Mouse (Mus musculus): ENCODE results near the gene Sec1.

Sec1 gene

DNA sequence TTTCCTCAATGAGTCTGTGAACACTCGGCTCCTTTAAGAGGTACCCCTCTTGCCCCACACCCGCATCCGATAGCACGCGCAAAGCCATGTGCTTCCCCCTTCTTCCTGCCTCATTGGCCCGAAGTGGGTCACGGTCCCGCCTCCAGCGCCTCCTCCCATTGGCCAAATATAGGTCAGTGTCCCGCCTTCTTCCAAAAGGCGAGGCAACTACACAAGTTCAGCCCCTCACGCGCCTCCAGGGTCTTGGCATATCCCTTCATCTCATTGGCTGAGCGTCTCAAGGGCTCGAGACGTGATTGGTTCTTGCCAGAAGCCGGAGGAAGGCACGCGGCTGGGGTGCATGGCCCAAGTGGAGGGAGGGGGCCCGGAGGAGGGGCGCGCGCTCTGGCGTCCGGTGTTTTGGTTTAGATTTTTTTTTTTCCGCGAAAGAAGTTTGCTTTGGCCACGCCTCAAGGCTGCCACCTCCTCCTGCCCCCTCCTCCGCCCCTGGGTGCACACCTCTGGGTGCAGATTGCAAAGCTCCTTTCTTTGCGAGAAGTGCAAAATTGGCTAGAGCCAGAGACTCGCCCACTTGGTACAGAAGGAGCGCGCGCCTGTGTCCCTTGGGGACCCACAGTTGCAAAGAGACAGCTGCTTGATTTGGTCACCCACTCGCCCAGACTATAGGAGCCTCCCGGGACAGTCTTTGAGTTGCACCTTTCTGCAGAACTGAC, 10.7 kb upstream of the Sec1 start, which contains the start of gene Dbp:
Gene Dbp, plus strand, starts transcription at position 359 of the 713 bp plus-strand sequence.
- peak; percentile 100 for DNase-seq (ENCODE audit: low spot score)

DNA sequence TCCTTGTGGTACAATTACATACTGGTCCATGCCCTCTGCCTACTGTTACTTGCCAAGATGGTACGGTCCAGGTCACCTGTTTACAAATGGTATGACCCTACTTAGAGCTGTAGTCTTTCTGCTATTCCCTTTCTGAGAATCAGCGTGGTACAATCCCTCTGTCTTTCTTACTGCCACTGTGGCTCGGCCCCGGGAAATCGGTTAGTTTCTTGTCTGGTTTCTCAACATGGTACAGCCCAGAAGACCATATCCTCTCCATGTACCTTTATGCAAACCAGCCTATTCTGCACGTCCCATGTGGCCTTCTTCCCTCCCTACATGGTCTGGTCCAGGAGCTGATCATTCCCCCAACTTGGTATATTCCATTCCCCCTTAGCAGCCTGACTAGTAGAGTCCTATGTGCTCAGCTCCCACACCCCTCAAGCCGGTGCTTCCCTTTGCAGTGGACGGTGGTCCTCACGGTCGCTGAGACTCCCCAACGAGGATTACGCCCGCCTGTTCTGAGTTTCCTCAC, 9.9 kb upstream of the Sec1 start:
- DNase-seq (ENCODE audit: low spot score), result peak; percentile 71

DNA sequence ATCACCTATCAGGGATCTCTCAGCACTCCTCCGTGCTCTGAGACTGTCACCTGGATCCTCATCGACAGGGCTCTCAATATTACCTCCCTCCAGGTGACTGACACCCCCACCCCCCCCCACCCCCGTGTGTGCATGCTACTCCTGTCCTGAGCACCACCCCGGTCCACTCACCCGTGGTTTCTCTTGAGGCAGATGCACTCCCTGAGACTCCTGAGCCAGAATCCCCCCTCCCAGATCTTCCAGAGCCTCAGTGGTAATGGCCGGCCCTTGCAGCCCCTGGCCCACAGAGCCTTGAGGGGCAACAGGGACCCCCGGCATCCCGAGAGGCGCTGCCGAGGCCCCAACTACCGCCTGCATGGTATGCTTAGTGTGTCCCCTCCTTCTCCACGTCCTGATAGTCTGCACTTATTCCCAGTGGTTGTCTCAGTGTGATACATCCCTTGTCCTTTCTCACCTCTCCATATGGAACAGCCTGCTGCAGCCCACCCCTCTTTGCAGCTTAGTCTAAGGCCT, 9.4 kb upstream of the Sec1 start:
- no peak for DNase-seq (ENCODE audit: low spot score)

DNA sequence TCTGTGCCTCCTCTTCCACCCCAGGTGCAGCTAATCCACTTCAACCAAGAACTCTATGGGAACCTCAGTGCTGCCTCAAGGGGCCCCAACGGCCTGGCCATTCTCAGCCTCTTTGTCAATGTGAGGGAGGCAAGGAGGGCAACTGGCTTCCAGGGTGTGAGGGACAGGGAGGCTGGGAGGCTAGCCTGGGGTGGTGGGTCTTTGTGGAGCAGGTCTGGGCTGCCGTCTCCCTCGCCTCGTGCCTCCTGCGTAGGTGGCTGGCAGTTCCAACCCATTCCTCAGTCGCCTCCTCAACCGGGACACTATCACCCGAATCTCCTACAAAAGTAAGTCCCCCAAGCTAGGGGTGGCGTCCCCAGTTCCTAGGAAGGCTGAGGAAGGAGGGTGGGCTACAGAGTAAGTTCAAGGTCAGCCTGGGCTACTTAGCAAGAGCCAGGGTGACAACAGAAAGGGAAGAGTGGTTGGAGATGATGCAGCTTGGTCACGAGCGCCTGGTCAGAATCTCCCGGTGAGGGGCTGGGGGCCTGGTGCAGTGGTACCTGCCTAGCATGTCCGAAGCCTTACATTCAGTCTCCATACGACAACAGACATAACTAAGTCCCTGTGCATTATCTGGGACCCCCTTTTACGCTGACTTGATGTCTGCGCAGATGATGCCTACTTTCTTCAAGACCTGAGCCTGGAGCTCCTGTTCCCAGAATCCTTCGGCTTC, 8.8 kb upstream of the Sec1 start:
- DNase-seq (ENCODE audit: low spot score), result no peak

DNA sequence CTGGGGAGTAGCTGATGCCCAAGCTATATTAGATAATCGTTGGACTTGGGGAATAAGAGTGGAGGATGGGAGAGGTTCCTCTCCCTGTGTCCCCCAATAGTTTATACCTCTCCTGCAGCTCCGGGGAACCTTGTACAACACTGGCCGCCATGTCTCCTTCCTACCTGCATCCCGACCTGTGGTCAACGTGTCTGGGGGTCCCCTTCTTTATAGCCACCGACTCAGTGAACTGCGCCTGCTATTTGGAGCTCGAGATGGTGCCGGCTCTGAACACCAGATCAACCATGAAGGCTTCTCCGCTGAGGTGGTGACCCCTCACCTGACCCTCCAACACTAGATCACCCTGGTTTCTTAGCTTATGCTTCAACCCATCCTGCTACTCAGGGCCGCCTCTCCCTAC, 8.1 kb upstream of the Sec1 start:
- DNase-seq (ENCODE audit: low spot score), result no peak

DNA sequence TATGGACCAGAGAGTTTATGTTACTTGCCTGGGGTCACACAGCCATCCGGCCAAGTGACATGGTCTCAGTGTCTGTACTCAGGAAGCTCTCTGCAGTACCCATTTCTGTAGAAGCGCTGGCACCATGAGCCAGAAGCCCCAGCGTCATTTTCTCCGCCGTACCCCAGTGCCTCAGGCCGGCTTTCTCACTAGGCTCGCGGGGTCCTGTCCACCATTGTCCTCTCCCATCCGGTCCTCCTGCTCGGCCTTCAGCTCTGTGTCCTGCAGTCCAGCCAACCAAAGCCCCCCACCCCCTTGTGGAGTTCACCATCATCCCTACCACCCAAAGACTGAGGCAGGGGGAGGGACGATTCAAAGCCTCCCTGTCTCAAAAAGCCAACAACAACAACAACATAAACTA, 7.4 kb upstream of the Sec1 start:
- no peak for DNase-seq (ENCODE audit: low spot score)

DNA sequence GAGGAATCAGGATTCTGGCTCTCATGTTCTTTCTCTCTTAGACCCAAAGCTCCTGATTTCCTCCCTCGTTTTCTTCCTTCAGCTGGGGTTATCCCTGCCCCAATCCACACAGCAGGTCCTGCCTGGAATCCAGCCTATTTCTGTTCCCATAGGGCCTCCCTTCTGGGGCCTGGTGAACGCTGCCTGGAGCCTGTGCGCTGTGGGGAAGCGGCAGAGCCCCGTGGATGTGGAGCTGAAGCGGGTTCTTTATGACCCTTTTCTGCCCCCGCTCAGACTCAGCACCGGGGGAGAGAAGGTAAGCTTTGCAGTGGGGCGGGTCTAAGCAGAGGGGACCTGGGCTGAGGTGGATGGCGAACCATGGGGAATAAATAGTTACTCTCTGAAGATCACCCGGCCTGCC, 6.9 kb upstream of the Sec1 start:
- no peak for DNase-seq (ENCODE audit: low spot score)

DNA sequence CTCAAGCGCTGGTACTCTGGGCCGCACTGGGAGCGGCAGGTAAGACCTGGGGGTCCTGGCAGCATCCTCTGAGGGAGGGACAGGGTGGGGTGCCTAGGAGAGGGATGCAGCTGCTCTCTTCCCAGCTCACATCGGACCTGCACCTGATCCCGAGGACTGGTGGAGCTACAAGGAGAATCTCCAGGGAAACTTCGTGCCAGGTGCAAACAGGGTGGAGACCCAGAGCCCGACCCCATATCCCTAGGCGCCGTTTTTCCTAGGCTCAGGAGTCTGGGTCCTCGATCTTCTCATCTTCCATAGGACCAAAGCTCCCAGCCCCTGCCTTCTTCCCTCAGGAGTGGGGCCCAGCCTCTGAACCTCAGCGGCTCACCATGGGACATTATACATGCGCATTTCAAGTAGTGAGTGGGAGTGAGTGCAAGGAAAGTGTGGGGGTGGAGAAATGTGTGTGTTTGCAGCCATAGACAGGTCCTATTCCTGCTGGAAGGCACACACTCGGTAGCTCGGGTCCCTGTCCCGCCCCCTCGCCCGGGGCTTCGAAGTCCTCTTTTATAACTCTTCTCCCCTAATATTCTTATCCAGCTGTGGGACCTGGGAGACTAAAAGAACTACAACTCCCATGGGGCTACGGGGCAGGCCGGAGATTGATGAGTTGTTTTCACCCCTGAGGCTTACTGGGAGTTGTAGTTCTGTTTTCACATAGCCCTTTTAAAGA, 6.3 kb upstream of the Sec1 start:
- DNase-seq (ENCODE audit: low spot score), result peak; percentile 70

DNA sequence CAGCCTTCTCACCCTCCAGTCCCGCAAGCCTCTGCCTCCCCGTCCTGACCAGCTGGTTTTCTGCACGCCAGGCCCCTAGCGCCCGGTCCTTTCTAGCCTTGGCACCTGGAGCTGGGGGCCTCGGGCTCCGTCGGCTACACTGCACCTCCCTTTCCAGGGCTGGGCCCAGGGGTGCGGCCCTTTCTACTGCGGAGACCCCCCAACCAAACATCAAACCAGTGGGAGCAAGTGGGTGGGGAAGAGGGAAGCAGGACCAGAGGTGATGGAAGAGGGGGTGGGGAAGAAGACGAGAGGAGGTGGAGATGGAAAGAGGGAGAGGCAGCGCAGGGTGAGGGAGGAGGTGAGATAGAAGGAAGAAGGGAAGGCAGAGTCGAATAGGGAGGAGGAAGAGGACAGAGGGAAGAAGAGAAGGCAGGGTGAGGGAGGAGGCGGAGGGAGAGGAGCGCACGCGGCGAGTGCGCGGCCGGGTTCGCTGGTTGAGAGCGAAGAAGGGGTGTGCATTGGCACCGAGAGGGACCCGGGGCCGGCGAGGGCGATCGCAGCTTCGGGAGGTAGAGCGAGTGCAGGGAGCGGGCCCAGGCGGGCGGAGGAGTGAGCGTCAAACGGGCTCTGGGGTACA, 5.4 kb upstream of the Sec1 start, which contains the start of gene Car11:
Gene Car11, plus strand, starts transcription at position 321 of the 619 bp plus-strand sequence.
- DNase-seq (ENCODE audit: low spot score), result no peak

DNA sequence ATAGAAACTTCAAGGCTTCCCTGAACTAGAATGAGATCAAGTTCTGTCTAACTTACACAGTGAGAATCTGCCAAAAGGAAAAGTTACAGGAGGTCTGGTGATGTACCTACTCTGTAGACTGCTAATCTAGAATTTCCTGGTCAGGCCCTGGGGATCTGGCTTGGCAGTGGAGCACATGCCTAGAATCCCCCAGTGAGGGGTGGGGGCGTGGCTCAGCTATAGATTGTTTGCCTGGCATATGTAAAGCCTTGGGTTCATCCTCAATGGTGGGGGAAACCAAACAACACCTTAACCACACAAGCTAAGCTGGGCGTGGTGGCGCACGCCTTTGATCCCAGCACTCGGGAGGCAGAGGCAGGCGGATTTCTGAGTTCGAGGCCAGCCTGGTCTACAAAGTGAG, 3.7 kb upstream of the Sec1 start:
- no peak for DNase-seq (ENCODE audit: low spot score)

DNA sequence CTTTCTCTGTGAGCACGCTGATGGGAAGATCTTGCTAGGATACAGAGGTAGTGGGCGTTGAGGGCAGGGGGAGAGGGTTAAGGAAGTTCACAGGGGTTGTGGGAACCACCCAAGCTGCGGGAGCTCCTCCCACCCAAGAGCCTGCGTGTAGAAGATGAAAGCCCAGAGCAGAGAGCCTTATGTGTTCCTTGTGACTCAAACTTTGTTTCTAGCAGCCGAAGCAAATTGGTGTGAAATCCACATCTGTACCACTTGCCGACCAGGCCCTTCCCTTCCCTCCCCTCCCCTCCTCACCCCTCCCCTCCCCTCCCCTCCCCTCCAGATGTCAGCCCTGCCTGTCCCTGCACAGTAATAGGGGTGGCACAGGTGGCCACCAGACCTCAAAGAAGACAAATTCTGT, 896 bp upstream of the Sec1 start:
- peak; percentile 71 for DNase-seq (ENCODE audit: low spot score)

DNA sequence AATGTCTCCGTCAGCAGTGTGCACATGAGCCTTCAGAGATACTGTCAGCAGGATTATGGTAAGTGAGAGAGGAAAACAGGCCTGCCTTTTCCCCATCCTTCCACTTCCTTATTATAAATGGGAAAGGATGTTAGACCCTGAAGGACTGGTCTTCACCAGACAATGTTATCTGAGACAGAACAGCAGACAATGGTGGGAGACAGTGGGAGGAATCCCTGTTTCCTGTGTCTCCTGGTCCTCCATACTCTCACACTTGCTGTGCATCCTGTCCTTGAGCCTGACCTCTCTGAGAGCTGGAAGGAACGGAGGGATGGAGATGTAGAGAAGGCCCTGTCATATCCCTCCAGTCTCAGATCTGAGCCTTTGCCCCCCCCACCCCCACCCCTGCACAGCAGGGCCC, 1.8 kb downstream of the Sec1 start:
- no peak for DNase-seq (ENCODE audit: low spot score)

DNA sequence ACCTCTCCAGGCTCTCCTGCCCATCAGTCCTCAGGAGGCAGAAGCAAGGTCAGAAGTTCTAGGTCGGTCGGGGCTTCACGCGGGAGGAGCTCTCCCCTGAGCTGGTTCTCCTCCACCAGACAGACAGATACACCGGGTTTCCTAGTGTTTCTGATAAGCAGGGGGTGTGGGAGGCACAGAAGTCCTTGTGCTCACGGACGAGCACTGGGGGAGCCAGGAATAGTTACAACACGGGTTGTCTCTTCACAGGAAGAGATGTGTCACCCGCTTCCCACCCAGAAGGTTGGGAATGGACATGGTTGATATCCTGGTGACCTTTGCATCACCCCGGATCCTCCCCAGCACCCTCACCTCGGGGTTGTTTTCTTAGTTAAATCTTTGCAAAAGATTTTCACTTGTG, 4.4 kb downstream of the Sec1 start:
- no peak for DNase-seq (ENCODE audit: low spot score)

DNA sequence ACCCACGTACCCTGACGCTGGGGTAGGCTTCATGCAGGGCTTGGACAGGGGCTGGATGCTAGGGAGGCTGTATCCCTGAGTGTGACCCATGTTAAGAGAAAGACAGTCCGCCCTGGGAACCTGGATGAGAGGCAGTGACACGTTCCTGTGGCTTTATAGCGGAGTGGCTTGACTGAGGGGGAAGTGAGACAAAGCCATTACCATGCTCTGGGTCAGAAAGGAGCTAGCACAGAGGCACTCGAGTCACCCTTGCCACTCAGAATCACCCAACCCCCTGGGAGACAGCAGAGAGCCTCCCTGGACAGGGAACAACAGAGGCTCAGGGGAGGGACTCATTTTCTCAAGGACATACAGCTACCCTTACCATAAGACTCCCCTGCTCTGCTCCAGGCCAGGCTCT, 5.1 kb downstream of the Sec1 start:
- no peak for DNase-seq (ENCODE audit: low spot score)

DNA sequence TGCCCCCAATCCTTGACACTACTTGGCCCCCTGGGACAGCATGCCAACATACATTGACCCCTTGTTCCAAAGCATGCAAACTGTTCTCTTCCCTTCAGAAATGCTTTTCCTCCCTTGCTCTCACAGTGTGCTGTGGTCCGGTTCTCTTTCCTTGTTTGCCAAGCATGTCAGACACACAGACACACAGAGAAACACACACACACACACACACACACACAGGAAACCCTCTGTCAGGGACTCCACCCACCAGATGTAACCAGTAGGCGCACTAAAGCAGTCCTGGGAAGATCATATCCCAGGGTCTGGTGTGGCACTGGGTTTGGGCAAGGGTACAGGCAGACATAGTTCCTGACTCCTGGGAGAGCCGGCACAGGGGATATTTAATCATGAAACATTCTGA, 7.4 kb downstream of the Sec1 start:
- no peak for DNase-seq (ENCODE audit: low spot score)

DNA sequence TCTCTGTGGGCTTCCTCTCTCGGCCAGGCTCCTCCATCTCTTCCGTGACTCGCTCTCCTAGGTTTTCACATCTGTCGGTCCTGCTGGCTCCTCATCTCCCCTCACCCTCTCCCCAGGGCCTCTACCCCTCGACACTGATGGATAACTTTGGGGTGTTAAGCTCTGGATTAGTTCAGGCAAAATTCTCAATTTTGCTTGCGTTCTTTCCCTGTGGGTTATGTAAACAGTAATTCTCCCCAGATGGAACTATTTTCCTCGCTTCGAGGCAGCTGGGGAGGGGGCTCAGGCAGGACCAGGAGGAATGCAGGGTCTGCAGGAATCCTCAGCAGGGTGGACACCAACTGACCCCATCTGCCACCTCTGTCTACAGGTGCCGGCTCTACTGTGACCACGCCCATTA, 8.4 kb downstream of the Sec1 start:
- no peak for DNase-seq (ENCODE audit: low spot score)

DNA sequence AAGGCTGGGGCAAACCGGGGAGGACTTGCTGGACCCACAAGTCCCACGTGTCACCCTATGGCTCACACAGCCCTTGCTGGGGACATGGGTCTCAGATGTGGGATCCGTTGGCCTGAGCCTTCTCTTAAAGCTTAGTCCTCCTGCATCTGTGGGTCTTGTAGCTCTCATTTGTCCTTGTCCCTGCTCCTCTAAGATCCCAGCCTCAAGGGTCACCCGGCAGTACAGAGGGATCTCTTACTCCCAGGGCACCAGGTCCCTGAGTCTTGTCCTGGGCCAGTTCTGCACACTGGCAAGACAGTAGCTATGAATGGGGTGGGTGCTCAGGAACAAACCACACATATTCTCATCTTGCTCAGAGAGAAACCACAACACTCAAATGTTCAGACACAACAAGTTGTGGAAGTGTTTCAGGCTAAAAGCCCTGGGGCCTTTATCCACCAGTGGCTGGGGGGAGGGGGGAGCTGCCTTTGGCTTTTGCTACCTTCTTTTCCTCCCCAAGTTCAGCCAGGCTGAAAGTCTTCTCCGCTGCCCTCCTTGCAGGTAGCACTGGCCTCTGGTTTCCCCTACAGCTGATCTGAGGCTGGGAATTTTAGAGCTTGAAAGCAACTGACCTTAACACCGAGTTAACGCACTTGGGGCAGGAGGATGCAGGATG, 10.7 kb downstream of the Sec1 start, which contains the start of gene Ntn5:
Gene Ntn5, plus strand, starts transcription at position 627 of the 655 bp plus-strand sequence.
- DNase-seq (ENCODE audit: low spot score), result peak; percentile 47

DNA sequence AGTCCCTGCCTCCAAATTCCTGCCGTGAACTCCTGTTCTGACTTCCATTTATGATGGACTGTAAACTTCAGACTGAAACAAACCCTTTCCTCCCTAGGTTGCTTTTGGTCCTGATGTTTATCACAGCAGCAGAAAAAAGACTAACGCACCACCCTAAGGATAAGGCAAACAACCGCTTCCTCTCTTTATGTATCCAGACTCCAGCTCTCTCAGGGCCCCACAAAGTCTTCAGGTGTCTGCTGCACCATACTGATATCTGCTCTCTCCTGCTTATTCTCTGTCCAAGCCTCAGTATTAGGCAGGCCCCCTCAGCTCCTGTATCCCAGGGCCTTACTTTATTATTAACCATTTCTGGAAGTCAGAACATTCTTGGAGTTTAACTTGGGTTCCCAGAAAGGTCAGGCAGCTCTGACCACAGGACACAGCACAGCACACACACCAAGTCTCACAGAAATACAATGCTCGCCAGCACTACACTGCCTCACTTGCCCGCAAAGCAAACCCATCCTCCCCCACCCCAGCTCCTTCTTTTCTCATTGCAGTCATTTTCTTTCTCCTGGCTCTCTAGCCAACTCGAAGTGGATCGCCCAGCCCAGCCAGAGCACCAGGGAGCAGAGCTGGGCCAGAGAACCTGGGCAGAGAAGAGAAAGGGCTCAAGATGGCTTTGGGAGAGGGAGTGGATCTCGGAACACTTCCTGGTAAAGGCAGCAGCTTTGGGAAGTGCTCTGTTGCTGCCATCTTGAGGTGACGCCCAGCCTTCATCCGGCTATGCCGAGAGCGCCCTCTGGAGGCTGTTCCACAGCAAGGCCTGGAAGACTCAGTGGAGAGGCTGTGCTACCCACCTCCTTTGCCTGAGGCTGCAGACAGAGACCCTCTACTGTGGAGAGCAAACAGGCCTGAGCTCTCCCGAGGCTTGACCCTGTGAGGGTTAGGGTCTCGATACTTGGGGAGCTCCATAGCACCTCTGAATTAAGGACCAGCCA, 11.8 kb downstream of the Sec1 start:
- DNase-seq (ENCODE audit: low spot score), result peak; percentile 78

DNA sequence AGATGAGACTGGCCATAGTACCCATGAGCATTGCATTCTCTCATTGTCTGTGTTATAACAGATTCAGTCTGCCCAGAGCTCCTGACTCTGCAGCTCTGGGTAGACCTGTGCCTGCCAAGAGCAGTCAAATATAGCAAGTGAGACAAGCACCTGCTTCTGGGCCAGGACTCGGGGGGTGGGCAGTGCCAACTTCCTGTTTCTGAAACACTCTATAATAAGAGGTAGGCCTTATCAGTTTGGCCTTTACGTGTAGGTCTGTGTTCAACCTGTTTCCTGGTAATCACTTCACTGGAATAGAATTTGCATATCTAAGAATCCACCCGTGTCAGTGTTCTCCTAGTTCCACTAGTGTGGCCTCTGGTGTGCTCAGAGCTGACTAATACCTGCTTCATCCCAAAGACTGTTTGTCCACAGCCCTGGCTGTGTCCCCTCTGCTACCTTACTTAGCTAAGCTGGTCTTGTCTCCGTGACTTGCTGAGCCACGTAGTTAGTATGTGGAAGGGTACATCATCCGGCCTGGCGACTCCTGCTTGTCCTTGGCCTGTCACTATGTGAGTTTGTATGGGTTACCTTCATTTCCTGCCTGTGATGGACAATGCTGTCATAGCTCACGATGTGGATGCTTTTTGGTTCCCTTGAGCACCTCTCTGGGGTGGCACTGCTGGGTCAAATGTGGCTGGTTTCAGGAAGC, 13.0 kb downstream of the Sec1 start:
- DNase-seq (ENCODE audit: low spot score), result no peak
